Mouse (Mus musculus): ENCODE data around the gene C130050O18Rik. TPM values are rescaled to one million over a fixed set of nuclear protein-coding genes. Genes with fewer than 3 reads are reported as not detected.

C130050O18Rik gene
- under 1 TPM; 0.25 to 0.33 TPM for total RNA-seq (2021)

DNA sequence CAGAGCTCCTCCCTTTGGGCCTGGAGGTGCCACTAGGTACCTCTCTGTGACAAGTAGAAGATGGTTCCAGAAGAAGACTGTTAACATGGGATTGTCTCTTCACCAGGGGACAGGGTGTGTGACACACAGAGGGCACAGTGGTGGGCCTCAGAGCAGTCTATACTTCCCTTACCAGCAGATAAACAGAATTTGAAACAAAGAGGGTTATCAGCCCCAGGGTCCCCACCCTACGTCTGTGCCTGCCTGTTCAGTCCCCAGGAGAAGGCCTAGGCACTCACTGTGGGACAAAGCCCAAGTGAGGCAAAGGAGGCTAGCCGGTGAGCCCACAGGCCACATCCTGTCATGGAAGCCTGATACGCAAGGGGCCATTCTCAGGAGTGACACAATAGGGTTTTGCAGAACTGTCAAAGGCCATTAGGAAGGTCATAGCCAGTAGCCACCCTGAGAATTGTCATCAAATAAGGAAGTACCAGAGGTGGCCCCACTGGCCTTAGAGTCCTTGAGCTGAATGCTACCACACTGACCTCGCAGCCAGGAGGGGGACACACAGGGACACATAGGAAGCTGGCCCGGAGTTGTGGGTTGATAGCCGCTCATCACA is at the start of gene C130050O18Rik:
C130050O18Rik (plus strand) TSS at position 480 of the 601 bp plus-strand sequence.
- DNase-seq (ENCODE audit: extremely low spot score in 1 of 2, low spot score in 1 of 2), result no peak

DNA sequence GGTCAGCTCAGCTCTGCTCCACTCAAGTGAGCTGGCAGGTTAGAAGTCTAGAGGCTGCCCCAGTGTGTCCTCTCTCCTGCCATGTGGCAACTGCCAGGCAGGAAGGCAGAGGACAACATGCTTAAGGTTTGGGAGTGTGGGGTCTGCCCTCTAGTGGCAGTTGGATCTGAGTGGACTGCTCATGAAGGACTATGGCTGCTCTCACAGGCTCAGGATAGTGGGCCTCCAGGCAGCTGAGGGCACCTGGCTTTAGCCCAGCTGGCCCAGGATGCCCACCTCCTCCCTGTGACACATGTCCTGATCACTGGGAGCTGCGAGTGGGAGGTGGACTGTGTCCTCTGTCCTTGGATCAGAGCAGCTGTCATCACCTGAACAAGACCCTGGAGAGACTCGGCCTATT is 46.4 kb upstream of the C130050O18Rik start:
- DNase-seq (ENCODE audit: extremely low spot score in 1 of 2, low spot score in 1 of 2), result no peak

DNA sequence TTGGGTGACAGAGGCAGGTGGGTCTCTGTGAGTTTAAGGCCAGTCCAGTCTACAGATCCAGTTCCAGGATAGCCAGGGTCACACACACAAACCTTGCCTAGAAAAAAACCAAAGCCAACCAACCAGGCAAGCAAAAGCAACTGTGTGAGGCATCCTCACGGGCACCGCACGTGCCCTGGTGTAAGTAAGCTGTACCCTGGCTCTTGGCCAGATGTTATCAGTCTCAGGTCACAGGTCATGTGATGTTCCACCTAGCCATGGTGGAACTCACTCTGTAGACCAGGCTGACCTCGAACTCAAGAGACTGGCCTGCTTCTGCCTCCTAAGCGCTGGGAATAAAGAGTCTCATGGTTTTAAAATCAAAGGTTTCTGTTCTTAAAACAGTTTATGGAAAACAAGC is 45.8 kb upstream of the C130050O18Rik start:
- DNase-seq (ENCODE audit: extremely low spot score in 1 of 2, low spot score in 1 of 2), result no peak

DNA sequence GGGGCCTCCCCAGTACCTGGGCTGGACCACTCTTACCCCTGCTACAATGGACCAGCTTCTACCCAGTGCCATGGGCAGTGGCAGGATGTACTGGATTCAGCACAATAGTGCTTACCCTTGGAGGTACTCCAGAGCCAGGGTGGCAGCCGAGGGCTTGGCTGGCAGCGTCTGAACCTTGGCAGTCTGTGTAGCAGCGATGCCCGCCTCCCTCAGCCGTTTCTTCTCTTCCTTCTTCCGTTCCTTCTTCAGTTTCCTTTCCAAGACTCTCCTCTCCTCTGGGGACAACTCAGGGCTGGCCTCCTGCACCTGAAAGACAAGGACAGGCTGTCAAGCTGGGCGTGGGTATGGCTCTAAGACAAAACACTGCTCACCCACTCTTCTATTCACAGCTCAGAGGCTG is 41.2 kb upstream of the C130050O18Rik start:
- no peak for DNase-seq (ENCODE audit: extremely low spot score in 1 of 2, low spot score in 1 of 2)

DNA sequence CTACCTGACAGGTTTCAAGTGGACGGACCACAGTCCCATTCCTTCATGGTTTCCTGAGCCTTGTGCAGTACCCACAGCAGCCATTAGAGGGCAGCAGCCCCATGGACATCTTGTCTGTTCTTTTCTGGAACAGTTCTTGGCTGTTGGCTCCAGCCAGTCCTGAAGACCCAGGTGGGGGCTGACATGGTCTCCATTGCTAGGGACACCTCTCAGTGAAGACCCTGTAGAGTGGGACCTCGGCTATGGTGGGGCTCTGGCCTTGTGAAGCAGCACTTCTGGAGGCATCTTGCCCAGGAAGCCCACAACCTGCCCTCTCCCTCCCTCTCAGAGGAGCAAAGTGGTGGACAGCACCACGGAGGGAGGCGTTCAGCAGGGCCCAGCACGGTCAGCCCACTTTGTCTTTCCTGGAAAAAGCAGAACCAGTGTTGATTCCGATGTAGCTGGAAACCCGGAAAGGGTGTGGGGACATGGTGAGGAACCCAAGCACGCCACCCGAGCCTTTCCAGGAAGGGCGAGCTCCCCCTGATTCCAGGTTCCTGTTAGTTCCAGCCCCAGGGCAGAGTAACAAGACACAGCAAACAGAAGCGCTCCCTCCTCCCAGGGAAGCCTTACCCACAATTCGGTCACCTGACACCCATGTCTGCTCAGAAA is 40.7 kb upstream of the C130050O18Rik start:
- peak; percentile 97 to 99 for DNase-seq (ENCODE audit: extremely low spot score in 1 of 2, low spot score in 1 of 2)

DNA sequence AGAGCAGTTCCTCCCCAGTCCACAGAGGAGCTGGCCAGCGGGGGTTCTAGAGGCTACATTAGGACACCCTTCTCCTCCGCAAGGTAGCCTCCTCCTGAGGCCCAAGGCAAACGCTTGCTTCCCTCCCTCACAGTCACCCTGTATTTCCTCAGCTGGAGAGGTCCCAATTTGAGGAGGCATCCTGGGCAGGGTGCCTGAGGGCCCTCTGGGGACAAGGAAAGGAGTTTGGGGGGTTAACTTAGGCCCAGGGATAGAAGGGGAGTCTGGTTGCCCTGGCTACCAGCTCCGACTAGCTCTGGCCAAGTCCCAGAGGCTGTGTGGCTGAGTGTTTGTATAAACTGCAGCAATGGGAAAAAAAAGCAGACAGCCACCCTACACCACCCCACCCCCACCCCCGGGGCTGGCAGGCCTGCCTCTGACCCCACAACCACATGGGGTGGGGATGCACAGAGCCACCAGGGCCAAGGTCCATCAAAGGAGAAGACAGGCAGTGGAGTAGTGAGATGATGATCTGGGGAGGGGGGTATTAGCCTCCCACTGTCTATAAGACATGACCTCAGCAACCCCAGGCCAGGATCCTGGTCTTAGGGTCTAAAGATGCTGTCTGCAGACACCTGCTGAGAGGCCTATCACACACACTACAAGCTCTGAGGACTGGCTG is 40.0 kb upstream of the C130050O18Rik start:
- no peak for DNase-seq (ENCODE audit: extremely low spot score in 1 of 2, low spot score in 1 of 2)

DNA sequence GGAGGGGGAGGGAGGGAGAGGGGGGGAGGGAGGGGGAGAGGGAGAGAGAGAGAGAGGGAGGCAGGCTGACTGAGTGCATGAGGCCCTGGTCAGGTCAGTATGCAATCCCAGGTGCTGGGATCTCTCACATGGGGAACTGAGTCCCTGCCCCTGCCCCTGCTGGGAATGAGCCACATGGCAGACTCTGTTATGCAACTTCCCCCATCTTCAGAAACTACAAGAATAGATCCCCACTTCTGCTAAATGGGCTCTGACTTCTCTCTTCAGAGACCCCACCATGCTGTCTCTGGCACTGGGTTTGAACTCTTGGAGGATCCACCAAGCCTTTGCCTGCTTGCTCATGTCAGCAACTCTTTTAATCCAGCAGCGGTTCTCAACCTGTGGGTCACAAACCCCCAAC is 39.3 kb upstream of the C130050O18Rik start:
- DNase-seq (ENCODE audit: extremely low spot score in 1 of 2, low spot score in 1 of 2), result no peak

DNA sequence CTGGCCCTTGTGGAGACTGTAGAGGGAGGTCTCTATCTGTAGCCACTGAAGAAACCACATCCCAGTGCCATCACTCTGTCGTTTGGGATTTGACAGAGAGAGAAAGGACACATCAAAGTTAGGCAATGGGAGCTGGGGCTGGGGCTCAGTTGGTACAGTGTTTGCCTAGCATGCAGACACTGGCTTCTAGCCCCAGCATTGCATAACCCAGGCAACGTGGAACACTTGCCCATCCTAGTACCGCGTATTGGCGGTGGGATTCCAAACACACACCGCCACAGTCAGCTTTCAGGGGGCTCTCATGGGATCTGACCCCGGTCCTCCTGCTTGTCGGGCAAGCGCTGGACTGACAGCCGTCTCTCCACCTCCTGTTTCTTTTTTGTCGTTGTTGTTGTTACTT is 38.6 kb upstream of the C130050O18Rik start:
- no peak for DNase-seq (ENCODE audit: extremely low spot score in 1 of 2, low spot score in 1 of 2)

DNA sequence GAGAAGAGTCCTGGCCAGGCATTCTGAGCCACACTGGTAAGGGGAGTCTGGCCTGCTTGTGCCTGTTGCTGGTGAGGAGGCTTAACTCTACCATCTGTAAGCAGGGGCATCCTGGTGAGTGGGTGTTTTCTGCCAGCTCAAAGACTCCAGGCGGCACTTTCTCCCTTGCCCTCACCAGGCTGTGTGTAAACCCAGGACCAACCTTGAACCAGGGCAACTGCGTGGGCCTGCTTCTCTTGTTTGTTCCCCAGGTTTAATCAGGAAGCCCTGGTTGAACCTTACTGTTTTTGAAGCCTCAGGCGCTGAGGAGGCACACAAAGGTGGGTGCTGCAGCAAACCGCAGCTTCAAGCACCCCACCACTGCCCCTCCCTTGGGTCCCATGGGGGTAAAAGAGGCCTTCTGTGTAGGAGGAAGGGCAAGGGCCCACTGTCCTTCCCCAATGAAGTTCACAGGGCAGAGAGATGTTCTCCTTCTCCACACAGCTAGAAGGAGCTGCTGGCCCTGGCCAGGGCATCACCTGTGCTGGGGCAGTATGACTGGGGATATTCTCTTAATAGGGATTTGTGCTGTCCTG is 37.1 kb upstream of the C130050O18Rik start:
- DNase-seq (ENCODE audit: extremely low spot score in 1 of 2, low spot score in 1 of 2), result no peak

DNA sequence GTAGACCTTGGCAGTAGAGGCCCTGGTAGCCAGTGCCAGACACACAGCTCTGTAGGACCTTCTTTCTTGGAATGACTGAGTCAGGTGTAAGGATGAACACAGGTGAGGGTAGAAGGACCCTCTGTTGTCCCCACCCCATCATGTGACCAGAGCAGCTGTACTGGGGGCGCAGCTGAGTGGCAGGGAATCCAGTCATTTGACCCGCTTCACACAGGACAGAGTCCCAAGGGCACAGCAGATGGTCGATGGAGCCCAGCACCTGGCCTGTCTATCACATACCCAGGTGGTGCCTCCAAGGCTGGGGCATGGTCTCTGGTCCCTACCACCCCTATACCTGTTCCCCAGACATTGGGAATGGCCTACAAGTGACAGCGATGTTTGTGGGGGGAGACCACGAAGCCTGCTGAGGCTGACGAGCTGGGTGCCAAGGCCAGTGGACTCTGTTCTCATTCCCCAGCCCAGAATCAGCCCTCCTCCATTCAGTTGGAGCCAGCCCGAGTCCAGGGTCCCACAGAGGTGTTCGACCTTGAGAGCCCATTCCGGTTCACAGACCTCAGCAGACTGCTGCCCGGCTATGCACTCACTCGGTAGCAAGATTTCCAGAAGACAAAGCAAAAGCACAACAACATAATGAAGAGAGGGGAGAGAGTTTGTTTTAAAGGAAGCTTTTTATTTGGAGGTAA is 36.3 kb upstream of the C130050O18Rik start:
- DNase-seq (ENCODE audit: extremely low spot score in 1 of 2, low spot score in 1 of 2), result no peak

DNA sequence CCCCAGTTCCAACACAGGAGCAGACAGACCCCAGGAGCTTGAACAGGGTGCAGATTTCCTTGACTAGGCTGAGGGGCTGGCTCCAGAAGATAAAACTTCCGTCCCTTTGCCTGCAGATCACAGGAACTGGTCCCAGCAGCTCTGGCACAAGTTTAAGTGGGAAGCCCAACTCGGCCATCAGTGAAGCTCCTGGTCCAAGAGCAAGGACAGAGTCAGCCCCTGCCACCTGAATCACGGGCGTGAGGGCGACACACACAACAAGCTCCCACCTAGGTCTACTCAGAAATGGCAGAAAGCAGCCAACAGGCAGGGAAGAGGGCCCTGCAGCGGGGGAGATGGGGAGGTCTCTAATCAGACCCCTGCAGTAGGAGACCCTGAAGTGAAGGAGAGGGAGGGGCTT is 34.7 kb upstream of the C130050O18Rik start:
- no peak for DNase-seq (ENCODE audit: extremely low spot score in 1 of 2, low spot score in 1 of 2)

DNA sequence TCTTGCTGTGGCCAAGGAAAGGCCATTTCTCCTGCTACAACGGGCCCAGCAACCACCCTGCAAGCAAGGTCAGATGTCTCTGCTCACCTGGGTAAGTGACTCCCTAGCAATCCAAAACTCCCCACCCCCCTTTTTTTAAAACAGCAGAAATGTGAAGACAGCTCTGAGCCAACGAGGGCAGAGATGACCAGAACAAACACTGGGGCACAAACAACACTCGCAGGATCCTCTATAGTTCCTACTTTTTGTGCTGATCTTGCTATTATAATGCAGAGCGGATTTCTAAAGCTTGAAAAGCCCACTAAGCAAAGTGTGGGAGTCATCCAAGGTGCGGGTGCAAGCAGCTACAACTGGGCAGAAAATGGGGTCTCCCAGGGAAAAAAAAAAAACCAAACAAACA is 34.0 kb upstream of the C130050O18Rik start:
- no peak for DNase-seq (ENCODE audit: extremely low spot score in 1 of 2, low spot score in 1 of 2)

DNA sequence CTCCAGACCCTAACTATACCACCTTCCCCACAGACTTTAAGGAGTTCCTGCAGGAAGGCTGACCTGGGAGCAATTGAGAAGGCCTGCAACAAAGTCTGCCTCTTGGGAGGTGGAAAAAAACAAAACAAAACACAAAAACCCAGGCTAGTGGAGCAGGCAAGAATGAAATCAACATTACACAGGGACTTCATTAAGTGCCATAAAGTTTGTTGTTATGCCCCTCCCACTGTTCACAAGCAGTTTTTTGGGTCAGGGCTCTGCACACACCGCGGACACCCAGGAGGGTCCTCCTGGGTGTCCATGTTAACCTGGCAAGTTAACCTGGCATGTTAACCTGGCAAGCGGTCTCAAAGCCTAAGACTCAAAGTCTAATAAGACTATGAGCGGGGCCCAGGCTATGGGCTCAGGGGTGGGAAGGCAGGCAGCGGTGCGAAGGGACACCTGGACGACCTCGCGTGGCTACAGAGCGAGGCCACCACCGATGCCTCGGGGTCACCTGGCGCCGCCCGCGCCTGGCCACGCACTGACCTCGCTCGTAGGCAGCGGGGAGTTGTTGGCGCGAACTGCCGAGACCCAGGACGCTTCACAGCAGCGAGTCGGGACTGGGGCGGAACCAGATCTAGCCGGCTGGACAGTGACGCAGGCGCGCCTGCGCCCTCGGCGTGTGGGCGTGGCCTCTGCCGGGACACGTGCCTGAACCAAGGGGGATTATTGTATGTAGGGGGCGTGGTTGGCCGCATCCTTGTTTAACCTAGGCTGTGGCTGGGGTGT is 33.3 kb upstream of the C130050O18Rik start:
- peak; percentile 69 to 77 for DNase-seq (ENCODE audit: extremely low spot score in 1 of 2, low spot score in 1 of 2)

DNA sequence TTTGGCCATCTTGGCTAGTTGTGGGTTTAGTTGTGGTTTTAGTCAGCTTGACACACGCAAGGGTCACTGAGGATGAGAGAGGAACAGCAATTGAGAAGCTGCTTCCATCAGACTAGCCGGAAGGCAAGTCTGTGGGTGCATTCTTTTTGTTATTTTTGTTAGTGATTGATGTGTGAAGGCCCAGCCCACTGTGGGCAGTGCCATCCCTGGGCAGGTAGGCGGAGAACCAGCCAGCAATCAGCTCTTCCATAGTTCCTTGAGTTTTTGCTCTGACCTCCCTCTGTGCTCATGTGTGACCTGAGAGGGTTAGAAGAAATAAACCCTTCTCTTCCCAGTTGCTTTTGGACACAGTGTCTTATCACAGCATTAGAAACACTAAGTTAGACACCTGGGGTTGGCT is 32.0 kb upstream of the C130050O18Rik start:
- no peak for DNase-seq (ENCODE audit: extremely low spot score in 1 of 2, low spot score in 1 of 2)

DNA sequence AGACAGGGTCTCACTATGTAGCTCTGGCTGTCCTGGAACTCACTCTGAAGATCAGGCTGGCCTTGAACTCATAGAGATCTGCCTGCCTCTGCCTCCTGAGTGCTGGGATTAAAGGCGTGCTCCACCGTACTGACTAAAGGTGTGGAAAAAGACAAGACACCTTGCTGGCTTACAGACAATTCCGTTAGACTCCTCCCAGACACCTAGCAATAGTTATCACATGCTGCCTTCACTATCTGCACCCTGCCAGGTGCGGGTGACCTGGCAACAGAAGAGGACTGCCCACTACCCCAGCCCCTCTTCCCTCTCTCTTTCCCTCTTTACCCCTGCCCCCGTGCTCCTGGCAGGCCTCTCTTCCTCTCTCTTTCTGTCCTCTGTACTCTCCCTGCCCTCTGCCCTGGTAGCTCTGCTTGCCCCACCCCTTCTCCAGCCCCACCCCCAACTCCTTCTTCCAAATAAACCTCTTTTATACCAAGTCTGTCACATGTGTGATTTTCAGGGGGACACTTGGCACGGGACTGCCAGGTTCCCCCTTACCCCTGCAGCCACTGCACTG is 31.1 kb upstream of the C130050O18Rik start:
- DNase-seq (ENCODE audit: extremely low spot score in 1 of 2, low spot score in 1 of 2), result no peak

DNA sequence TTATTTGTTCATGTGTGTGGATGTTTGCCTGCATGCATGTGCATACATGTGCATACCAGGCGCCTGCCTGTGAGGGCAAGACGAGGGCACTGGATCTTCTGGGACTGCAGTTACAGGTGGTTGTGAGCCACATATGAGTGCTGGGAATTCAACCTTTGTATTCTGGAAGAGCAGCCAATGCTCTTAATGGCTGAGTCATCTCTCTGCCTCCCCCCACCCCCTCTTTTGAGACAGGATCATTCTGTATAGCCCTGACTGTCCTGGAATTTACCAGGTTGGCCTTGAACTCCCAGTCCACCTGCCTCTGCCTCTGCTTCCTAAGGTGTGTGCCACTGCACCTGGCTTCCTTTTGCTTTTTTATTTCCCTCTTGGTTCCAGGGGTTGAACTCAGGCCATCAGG is 30.2 kb upstream of the C130050O18Rik start:
- no peak for DNase-seq (ENCODE audit: extremely low spot score in 1 of 2, low spot score in 1 of 2)

DNA sequence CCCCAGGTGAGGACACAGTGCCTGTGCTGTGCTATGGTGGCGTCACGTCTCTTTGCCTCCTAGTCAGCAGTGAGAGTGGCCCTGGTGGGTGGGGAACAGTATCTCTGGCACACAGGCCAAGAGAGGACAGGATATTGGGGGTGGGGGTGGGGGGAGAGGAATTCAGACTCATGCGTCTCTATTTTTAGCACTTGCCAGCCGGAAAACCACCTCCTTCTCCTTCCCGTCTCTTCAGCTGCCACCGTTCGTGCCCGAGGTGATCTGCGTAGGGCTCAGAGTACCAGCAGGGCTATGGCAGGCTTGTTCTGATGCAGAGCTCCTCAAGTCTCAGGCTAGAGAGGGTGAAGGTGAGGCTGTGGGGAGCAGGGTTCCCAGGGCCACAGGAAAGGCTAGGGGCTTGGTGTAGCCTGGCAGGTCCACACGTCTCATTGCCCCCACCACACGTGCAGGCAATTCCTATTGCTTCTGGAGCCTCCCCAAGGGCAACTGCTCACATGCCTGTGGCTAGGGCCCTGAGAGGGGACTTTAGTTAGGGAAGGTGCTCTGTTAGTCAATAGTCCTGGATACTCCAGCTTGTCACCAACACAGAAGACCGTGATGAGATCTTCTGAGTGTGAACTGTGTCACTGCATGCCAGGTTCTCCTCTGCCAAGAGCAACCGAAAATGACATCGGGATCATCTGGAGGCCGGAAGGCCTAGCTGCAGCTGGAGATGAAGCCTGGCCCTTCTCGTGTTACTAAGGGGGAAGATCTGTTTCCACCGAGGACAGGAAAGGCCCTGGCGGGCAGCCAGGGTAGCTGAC is 27.4 kb upstream of the C130050O18Rik start, which contains the start of gene Gpr146:
Gpr146 (plus strand) TSS at position 230 of the 803 bp plus-strand sequence.
- DNase-seq (ENCODE audit: extremely low spot score in 1 of 2, low spot score in 1 of 2), result no peak

DNA sequence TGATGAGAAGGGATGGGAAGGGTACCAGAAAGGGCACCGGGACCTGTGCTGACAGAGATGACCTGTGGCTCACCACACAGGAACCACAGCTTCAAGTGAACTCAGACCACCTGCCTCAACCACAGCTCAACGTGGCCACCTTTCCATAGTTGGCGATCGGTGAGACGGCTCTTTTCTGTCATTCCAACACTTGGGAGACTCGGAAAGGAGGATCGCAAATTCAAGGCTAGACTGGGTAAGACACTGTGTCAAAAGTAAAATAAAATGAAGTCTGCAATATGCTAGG is 26.9 kb upstream of the C130050O18Rik start:
- DNase-seq (ENCODE audit: extremely low spot score in 1 of 2, low spot score in 1 of 2), result no peak

DNA sequence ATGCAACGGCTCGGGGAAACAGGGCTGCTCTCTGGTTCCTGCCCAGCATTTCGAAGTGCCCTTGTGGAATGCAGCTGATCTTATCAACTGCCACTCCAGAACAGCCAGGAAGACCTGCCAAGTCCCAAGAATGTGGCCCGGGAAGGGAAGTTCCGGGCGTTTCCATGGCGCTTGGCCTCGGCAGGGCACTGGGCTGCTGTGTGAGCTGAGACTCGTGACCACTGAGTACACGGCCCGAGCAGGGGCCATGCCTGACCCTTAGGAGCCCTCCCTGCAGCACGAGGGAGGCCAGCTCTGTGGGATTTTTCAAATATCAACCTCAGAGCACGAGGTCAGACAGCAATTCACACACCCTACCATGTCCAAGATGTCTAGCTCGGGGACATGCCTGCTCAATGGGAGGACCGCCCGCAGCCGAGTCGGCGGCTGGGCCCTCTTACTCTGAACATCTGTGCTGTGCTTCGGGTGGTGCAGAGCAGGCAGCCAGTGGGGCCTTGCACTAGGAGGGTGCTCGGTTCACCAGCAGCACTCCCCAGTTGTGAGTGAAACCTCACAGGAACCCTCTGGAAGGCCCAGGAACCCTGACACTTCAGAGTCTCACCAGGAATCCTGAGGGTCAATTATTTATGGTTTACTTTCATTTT is 26.0 kb upstream of the C130050O18Rik start:
- no peak for DNase-seq (ENCODE audit: extremely low spot score in 1 of 2, low spot score in 1 of 2)

All from layer of hippocampus, postnatal 25 days (tissue).